Mouse (Mus musculus) retina, embryonic 14.5 days (tissue): ENCODE data around the gene Ankrd54.
"Not testable (repeated sequence)": the region's sequence is repeated elsewhere in the genome, so short reads cannot be mapped to it uniquely, and the experiment has no call there.

Experiments
- DNase-seq: peaks from one replicate; pipeline ENCODE4 v3.0.0-alpha.2; 2015; ENCODE audit warnings: low spot score

The Ankrd54 gene

DNA sequence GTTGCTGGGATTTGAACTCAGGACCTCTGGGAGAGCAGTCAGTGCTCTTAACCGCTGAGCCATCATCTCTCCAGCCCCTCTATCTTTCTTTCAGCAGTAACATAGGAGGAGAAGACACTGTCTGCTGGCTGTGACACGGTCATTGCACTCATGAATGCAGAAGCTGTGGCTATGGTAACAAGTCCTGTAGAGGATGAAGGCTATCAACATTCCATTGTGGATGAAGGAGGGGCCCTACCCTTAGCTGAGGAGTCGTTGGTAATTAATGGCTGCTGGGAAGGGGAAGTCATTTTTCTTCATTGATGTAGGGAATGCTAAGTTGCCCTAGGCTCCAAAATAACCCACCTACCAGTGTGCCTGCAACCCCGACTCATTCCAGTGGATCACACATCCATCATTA is 44.5 kb downstream of the Ankrd54 start:
- DNase-seq: peak; percentile 57

DNA sequence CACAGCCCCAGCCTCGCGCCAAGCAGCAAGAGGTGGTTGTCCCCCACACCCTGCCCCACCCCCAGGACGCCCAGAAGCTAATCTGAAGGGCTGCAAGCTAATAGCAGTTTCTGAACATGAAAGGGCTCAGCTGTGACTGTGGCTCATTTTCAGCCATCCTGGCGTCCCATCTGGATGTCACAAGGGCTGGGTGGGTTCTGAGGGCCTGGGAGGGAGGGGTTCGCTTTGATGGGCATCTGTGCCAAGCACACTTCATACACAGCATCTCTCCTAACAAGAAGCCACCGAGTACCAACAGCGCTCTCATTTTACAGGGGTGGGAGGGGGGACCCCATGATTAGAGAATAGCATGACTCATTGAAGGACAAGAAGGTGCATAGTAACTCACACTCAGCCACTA is 49.3 kb downstream of the Ankrd54 start:
- DNase-seq: peak; percentile 29

DNA sequence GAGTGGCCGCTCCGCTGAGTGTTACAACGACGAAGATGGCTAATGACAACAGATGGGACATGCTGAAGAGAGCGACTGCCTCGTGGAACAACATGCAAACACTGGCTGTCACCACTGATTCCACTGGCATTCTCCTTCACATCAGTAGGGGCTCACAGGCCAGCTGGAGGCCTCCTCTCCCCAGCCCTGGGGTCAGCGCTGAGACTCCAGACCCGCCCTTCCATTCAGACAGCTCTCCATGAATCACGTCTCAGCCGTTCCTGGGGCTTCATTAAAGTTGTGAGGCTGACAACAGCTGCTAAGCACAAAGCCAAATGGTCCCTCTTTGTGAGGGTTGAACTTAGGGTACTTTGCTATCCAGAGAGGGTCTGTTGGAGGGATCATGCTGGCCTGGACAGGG is 51.1 kb downstream of the Ankrd54 start:
- DNase-seq: peak; percentile 35

DNA sequence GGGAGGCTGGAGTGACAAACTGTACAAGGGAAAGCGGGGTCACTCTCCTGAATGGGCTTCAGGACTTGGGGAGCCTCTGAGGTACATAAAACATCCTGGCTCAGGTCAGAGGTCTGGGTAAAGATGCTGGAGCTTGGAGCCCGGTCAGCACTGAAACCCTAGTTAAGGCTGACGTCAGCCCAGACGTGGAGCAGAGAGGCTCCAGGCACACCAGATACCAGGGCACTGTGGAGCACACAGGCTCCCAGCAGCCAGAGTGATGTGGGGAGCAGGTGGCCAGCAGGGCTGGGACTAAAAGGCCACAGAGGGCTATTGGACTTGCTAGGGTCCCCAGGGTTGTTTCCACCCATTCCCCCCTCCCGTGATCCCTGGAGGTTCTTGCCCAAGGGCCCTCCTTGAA is 53.0 kb downstream of the Ankrd54 start:
- no peak for DNase-seq

DNA sequence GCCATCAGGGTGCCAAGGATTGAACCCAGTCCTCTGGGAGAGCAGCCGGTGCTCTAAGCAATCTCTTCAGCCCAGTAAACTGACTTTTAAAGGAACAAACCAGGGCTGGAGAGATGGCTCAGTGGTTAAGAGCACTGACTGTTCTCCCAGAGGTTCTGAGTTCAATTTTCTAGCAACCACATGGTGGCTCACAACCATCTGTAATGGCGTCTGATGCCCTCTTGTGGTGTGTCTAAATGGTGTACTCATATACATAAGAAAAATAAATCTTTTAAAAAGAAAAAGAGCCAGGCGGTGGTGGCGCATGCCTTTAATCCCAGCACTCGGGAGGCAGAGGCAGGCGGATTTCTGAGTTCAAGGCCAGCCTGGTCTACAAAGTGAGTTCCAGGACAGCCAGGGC is 54.9 kb downstream of the Ankrd54 start:
- not testable (repeated sequence) for DNase-seq

DNA sequence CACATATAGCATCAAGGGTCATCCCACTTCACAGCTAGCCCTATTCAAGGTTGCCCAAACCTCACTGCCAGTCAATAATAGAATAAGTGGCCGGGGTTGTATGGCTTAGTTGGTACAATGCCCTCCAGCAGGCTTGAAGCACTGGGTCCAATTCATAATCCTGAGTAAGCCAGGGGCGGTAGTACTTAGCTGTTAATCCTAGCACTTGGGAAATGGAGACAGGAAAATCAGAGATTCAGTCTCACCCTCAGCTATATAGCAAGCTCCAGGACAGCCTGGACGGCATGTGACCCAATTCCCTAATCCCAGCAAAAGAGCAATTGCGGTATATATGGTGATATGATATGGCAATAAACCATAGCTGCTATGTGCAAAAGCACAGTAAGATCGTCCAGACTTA is 55.6 kb downstream of the Ankrd54 start:
- no peak for DNase-seq

DNA sequence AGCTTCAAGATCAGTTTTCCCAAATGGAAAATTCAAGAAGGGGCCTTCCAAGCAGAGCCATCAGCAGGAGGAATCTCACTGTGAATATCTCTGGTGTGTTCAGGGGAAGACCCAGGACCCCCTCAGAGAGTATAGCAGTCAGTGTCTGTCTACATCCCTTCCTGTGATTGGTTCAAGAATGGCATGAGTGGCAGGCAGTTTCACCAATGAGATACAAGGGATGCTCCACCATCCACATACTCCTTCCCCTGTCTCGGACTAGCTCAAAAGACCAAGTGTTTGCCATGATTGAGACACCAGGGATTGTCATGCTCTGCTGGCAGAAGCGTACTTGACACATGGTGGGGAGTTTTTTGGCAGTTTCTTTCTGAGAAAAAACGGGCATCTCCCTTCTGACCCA is 56.1 kb downstream of the Ankrd54 start:
- peak; percentile 46 for DNase-seq

DNA sequence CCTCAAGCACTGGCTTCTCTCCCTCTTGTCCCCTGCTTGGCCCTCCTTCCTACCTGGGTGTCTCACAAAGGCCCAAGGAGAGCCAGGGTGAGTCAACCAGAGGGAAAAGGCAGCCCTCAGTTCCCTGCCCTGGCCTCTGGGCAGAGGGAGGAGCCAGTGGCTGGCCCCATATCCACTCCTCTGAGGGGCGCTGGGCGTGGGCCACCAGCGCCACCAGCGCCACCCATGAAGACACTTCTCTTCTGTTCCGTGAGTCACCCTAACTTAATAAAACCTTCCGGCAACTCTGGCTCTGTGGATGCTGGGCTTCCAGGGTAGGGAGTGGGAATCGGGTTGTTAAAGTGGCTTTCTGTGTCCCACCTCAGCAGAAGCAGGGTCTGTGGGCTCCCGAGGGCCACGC is 57.1 kb downstream of the Ankrd54 start:
- no peak for DNase-seq
